Mouse (Mus musculus) thymus, adult 18-20 months (tissue): ENCODE results near the gene Pla2g4f.

Experiments used
- DNase-seq, 2 experiments: peaks; one replicate each; pipeline ENCODE4 v3.0.0; 2022; ENCODE audit warnings: mixed read lengths in 2 of 2

Pla2g4f gene

GRCm38 (mm10) chr2:120276951-120277350 lies 37.0 kb downstream of the Pla2g4f start:
- no peak for DNase-seq

- DNase-seq: no peak
These were observed 45.3 kb downstream of the Pla2g4f start for GRCm38 (mm10) chr2:120268635-120269034.

GRCm38 (mm10) chr2:120265523-120265922 lies 48.4 kb downstream of the Pla2g4f start:
- no peak for DNase-seq

- DNase-seq: no peak
These were observed 49.1 kb downstream of the Pla2g4f start for GRCm38 (mm10) chr2:120264858-120265257.

GRCm38 (mm10) chr2:120262876-120263275 lies 51.1 kb downstream of the Pla2g4f start:
- no peak for DNase-seq

- DNase-seq: no peak
These were observed 52.6 kb downstream of the Pla2g4f start for GRCm38 (mm10) chr2:120261346-120261745.

- no peak for DNase-seq
These were observed 57.7 kb downstream of the Pla2g4f start for GRCm38 (mm10) chr2:120256259-120256658.

GRCm38 (mm10) chr2:120252644-120253043 lies 61.3 kb downstream of the Pla2g4f start:
- DNase-seq: no peak
